Mouse (Mus musculus) myocyte (in vitro differentiated cells): ENCODE measurements around the gene Vps26b. TPM values are rescaled to one million over a fixed set of nuclear protein-coding genes. Genes with fewer than 3 reads are reported as not detected.

Experiments
- H3K27me3 ChIP-seq: one replicate; pipeline ENCODE4 v1.6.1; 2011; ENCODE audit not compliant: control insufficient read depth, insufficient read depth, insufficient read length
- H3K36me3 ChIP-seq: one replicate; pipeline ENCODE4 v1.6.1; 2011; ENCODE audit not compliant: control insufficient read depth, insufficient read depth
- H3K4me2 ChIP-seq: one replicate; pipeline ENCODE4 v1.6.1; 2011; ENCODE audit warnings: low read depth, control low read depth
- H3K4me3 ChIP-seq: one replicate; pipeline ENCODE4 v1.5.1; 2011; ENCODE audit warnings: mild to moderate bottlenecking, control low read depth, moderate library complexity
- H3K79me2 ChIP-seq: one replicate; pipeline ENCODE4 v1.6.1; 2011; ENCODE audit not compliant: control insufficient read depth, insufficient read depth
- H3ac ChIP-seq: one replicate; pipeline ENCODE4 v1.6.1; 2011; ENCODE audit not compliant: control insufficient read depth, insufficient read length
- CEBPB ChIP-seq: IDR thresholded peaks from 2 replicates; pipeline ENCODE4 v1.6.1; 2011; ENCODE audit warnings: mild to moderate bottlenecking, moderate library complexity; ENCODE audit not compliant: poor library complexity, insufficient read depth, severe bottlenecking
- E2F4 ChIP-seq: IDR thresholded peaks from one replicate; pipeline ENCODE4 v1.6.1; 2011; ENCODE audit warnings: mild to moderate bottlenecking, control low read depth, moderate library complexity; ENCODE audit not compliant: insufficient read depth
- MAX ChIP-seq: IDR thresholded peaks from one replicate; pipeline ENCODE4 v1.6.1; 2011; ENCODE audit warnings: low read depth, mild to moderate bottlenecking, control low read depth
- MYOD1 ChIP-seq, 3 experiments: IDR thresholded peaks; one replicate each; pipeline ENCODE4 v1.6.1; 2011; ENCODE audit warnings: control low read depth in 2 of 3, low read depth in 2 of 3, mild to moderate bottlenecking in 2 of 3, moderate library complexity in 1 of 3; ENCODE audit not compliant: insufficient read length in 2 of 3, control insufficient read depth in 1 of 3
- MYOG ChIP-seq, 3 experiments: IDR thresholded peaks; one replicate each; pipeline ENCODE4 v1.6.1; 2011; ENCODE audit warnings: control low read depth in 2 of 3, low read depth in 2 of 3, mild to moderate bottlenecking in 2 of 3; ENCODE audit not compliant: insufficient read length in 2 of 3, control insufficient read depth in 1 of 3, insufficient read depth in 1 of 3
- POLR2A ChIP-seq: IDR thresholded peaks from one replicate; pipeline ENCODE4 v1.6.1; 2011; ENCODE audit warnings: low read depth, mild to moderate bottlenecking, control low read depth, moderate library complexity; ENCODE audit not compliant: insufficient read length
- POLR2AphosphoS2 ChIP-seq: IDR thresholded peaks from one replicate; pipeline ENCODE4 v1.6.1; 2011; ENCODE audit warnings: low read depth, control low read depth; ENCODE audit not compliant: insufficient read length
- REST ChIP-seq: IDR thresholded peaks from one replicate; pipeline ENCODE4 v1.6.1; 2011; ENCODE audit warnings: mild to moderate bottlenecking, control low read depth, moderate library complexity; ENCODE audit not compliant: insufficient read depth, insufficient read length
- SRF ChIP-seq: IDR thresholded peaks from one replicate; pipeline ENCODE4 v1.6.1; 2011; ENCODE audit warnings: low read depth; ENCODE audit not compliant: control insufficient read depth, insufficient read length
- TCF12 ChIP-seq: IDR thresholded peaks from one replicate; pipeline ENCODE4 v1.6.1; 2011; ENCODE audit warnings: mild to moderate bottlenecking, control low read depth; ENCODE audit not compliant: poor library complexity, insufficient read depth, severe bottlenecking
- TCF3 ChIP-seq: IDR thresholded peaks from one replicate; pipeline ENCODE4 v1.6.1; 2011; ENCODE audit warnings: low read depth, control low read depth; ENCODE audit not compliant: insufficient read length
- USF1 ChIP-seq: IDR thresholded peaks from one replicate; pipeline ENCODE4 v1.6.1; 2011; ENCODE audit warnings: low read depth, mild to moderate bottlenecking, control low read depth, moderate library complexity
- polyA plus RNA-seq: library from polyadenylated mRNA; unstranded; fragments of >200 nt; fragmentation: generic; extraction: Trizol; gene quantifications from one replicate; pipeline ENCODE4 v1.2.1, GENCODE M21; 2012; ENCODE audit warnings: missing spikeins

The Vps26b gene
- polyA plus RNA-seq, 1 experiment: 31.7 TPM

DNA sequence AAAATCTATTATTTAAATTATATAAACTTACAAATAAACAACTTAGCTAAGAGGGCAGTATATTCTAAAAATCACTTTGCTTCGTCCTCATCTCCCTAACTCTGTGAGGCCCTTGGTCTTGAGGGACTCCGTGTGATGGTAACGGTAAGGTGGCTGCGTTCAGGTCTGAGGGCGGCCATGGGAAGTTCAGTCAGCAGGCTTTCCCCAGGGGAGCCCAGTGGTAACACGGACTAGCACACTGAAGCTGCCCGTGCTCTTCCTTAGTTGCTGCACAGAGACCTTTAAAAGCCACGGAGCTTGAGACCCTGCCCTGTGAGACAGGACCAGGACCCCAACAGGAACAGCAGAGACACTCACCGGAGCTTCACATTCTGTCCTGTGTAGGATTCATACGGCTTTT lies 10.9 kb downstream of the Vps26b start:
- Histone ChIP-seq H3K27me3 (no peaks in the 10 kb centered on the region), H3K79me2 (peaks cover 7% of the 10 kb centered on the region), H3K4me2 (no peak overlapping the region), H3K4me3 (no peak overlapping the region), H3ac (no peak overlapping the region), H3K36me3 (peaks cover 21% of the 10 kb centered on the region)
- TF ChIP-seq TCF12: no peak
- TF ChIP-seq SRF: no peak
- no peak for TF ChIP-seq USF1
- TF ChIP-seq POLR2A: no peak
- no peak for TF ChIP-seq MAX
- no peak for TF ChIP-seq MYOD1 (IDR thresholded peaks at IDR 0.05; ENCODE audit: control insufficient read depth in 1 of 3, insufficient read length in 2 of 3, low read depth in 2 of 3)
- no peak for TF ChIP-seq TCF3
- TF ChIP-seq E2F4: no peak
- no peak for TF ChIP-seq POLR2AphosphoS2
- no peak for TF ChIP-seq CEBPB
- TF ChIP-seq REST: no peak
- no peak for TF ChIP-seq MYOG (IDR thresholded peaks at IDR 0.05; ENCODE audit: control insufficient read depth in 1 of 3, insufficient read depth in 1 of 3, insufficient read length in 2 of 3, low read depth in 2 of 3)

DNA sequence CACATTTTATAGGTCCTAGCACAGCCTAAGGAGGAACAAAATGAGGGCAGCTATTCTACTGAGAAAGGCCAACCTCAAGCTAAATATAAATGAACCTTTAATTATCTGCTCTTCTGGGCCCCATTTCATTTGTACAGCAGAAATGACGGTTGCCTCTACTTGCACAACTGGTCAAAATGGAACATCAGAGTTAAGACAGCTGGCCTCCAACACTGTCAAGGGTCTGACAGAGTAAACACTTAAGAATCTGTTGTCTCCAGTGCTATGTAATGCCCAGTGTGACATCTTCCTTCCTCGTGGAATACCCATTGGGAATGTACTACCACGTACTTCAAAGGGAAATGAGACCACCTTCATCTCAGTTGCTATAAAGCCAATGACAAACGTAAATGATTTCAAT lies 18.3 kb downstream of the Vps26b start:
- Histone ChIP-seq H3K36me3 (peaks cover 33% of the 10 kb centered on the region), H3K4me3 (no peak overlapping the region), H3K27me3 (no peaks in the 10 kb centered on the region), H3K79me2 (no peaks in the 10 kb centered on the region), H3ac (no peak overlapping the region), H3K4me2 (no peak overlapping the region)
- TF ChIP-seq REST (no peak), MYOG (IDR thresholded peaks at IDR 0.05; ENCODE audit: control insufficient read depth in 1 of 3, insufficient read depth in 1 of 3, insufficient read length in 2 of 3, low read depth in 2 of 3) (no peak), TCF3 (no peak), POLR2A (no peak), E2F4 (no peak), TCF12 (no peak), MYOD1 (IDR thresholded peaks at IDR 0.05; ENCODE audit: control insufficient read depth in 1 of 3, insufficient read length in 2 of 3, low read depth in 2 of 3) (no peak), MAX (no peak), POLR2AphosphoS2 (no peak), SRF (no peak), USF1 (no peak), CEBPB (no peak)

DNA sequence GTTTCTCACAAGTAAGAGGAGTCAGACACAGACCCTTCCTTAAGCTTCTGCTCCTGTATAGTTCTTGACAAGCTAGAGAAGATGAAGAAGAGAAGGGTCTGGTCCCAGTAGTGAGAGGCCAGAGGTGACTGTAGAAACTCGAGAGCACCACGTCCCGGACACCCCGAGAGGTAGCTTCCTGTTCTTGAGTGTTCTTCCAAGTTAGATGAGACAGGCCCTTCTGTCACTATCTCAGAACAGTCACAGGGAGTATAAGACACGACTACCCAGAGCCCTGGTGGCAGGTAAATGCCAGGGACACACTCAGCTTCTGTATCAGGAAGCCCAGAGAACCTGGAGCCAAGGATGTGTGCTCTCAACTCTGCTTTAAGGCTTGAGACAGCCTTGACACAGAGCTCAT lies 20.6 kb downstream of the Vps26b start:
- Histone ChIP-seq H3K36me3 (peaks cover 34% of the 10 kb centered on the region), H3ac (no peak overlapping the region), H3K27me3 (no peaks in the 10 kb centered on the region), H3K4me3 (no peak overlapping the region), H3K4me2 (no peak overlapping the region), H3K79me2 (no peaks in the 10 kb centered on the region)
- TF ChIP-seq CEBPB: no peak
- no peak for TF ChIP-seq POLR2AphosphoS2
- no peak for TF ChIP-seq E2F4
- TF ChIP-seq POLR2A: no peak
- TF ChIP-seq USF1: no peak
- no peak for TF ChIP-seq MYOD1 (IDR thresholded peaks at IDR 0.05; ENCODE audit: control insufficient read depth in 1 of 3, insufficient read length in 2 of 3, low read depth in 2 of 3)
- no peak for TF ChIP-seq MYOG (IDR thresholded peaks at IDR 0.05; ENCODE audit: control insufficient read depth in 1 of 3, insufficient read depth in 1 of 3, insufficient read length in 2 of 3, low read depth in 2 of 3)
- no peak for TF ChIP-seq REST
- no peak for TF ChIP-seq TCF12
- TF ChIP-seq TCF3: no peak
- no peak for TF ChIP-seq MAX
- no peak for TF ChIP-seq SRF

- Histone ChIP-seq H3K36me3 (peaks cover 38% of the 10 kb centered on the region), H3K4me2 (no peak overlapping the region)
- no peak for TF ChIP-seq E2F4
- no peak for TF ChIP-seq TCF12
- TF ChIP-seq REST: no peak
Measured at GRCm38 (mm10) chr9:27006866-27007265, 23.0 kb downstream of the Vps26b start.

GRCm38 (mm10) chr9:27005933-27006332 lies 23.9 kb downstream of the Vps26b start:
- H3K79me2 ChIP-seq: peaks cover 5% of the 10 kb centered on the region
- H3K4me3 ChIP-seq: no peak overlapping the region
- peaks cover 33% of the 10 kb centered on the region for H3K36me3 ChIP-seq
- no peak for TF ChIP-seq POLR2A
- no peak for TF ChIP-seq E2F4
- no peak for TF ChIP-seq TCF3
- no peak for TF ChIP-seq SRF
- TF ChIP-seq CEBPB: no peak
- no peak for TF ChIP-seq MAX
- TF ChIP-seq MYOG (IDR thresholded peaks at IDR 0.05; ENCODE audit: control insufficient read depth in 1 of 3, insufficient read depth in 1 of 3, insufficient read length in 2 of 3, low read depth in 2 of 3): no peak
- TF ChIP-seq REST: no peak
- no peak for TF ChIP-seq USF1
- no peak for TF ChIP-seq POLR2AphosphoS2
- TF ChIP-seq MYOD1 (IDR thresholded peaks at IDR 0.05; ENCODE audit: control insufficient read depth in 1 of 3, insufficient read length in 2 of 3, low read depth in 2 of 3): no peak
- TF ChIP-seq TCF12: no peak
- no peaks in the 10 kb centered on the region for H3K27me3 ChIP-seq
- H3K4me2 ChIP-seq: no peak overlapping the region
- no peak overlapping the region for H3ac ChIP-seq

More at GRCm38 (mm10) chr9:27006866-27007265, 23.0 kb downstream of the Vps26b start:
- Histone ChIP-seq H3K4me3 (no peak overlapping the region), H3K27me3 (no peaks in the 10 kb centered on the region), H3K79me2 (no peaks in the 10 kb centered on the region), H3ac (no peak overlapping the region)
